In genomic region chr1:133397094-133397482, GRCm38 (mm10) we compare ENCODE assay signal across 11 mouse cellular contexts. TPM values are rescaled to one million over a fixed set of nuclear protein-coding genes. Genes with fewer than 3 reads are reported as not detected.
DNase-seq lines count a peak whose midpoint lies in the region; ATAC-seq and TF ChIP-seq lines count a peak whose summit lies in the region.
"Had no signal": no experiment of that assay in that cellular context is flagged by ENCODE, and none has a peak within 500 bp of the region (broad histone marks: within the 10 kb centered on the region; RNA-seq: fewer than 3 reads in every experiment).

No protein-coding gene starts in this region.

- no peaks in the 10 kb centered on the region for H3K9me3 ChIP-seq in kidney, embryonic 14.5 days (ENCODE audit: control insufficient read depth, low read length)
- H3K9me3 ChIP-seq in embryonic facial prominence, embryonic 12.5 days: no peaks in the 10 kb centered on the region
- H3K9me3 ChIP-seq in forebrain, postnatal 0 days (ENCODE audit: low read length): no peaks in the 10 kb centered on the region
- H3K9me3 ChIP-seq in midbrain, embryonic 14.5 days (ENCODE audit: control insufficient read depth, low read length): no peaks in the 10 kb centered on the region

- TF ChIP-seq CTCF in forebrain, postnatal 0 days (IDR thresholded peaks at IDR 0.05; ENCODE audit: low read depth): no peak

- H3K36me3 ChIP-seq in kidney, embryonic 14.5 days (ENCODE audit: control insufficient read depth, insufficient read depth, low read length): peaks cover 9% of the 10 kb centered on the region; the same call in 1 of the 2 replicates
- no peaks in the 10 kb centered on the region for H3K36me3 ChIP-seq in embryonic facial prominence, embryonic 12.5 days
- no peaks in the 10 kb centered on the region for H3K36me3 ChIP-seq in forebrain, postnatal 0 days (ENCODE audit: insufficient read depth)
- H3K36me3 ChIP-seq in midbrain, embryonic 14.5 days (ENCODE audit: control insufficient read depth, insufficient read depth, low read length): peaks cover 5% of the 10 kb centered on the region; the same call in 1 of the 2 replicates

- H3K4me3 ChIP-seq in kidney, embryonic 14.5 days (ENCODE audit: low read length): no peak overlapping the region
- H3K4me3 ChIP-seq in embryonic facial prominence, embryonic 12.5 days: no peak overlapping the region
- H3K4me3 ChIP-seq in forebrain, postnatal 0 days (ENCODE audit: low read depth, low read length): no peak overlapping the region
- no peak overlapping the region for H3K4me3 ChIP-seq in midbrain, embryonic 14.5 days (replicated peaks; ENCODE audit: low read depth, low read length)

- H3K4me1 ChIP-seq in kidney, embryonic 14.5 days (ENCODE audit: control insufficient read depth, insufficient read depth, low read length): peaks cover 19% of the 10 kb centered on the region
- peaks cover 11% of the 10 kb centered on the region; the same call in 1 of the 2 replicates for H3K4me1 ChIP-seq in embryonic facial prominence, embryonic 12.5 days
- peaks cover 9% of the 10 kb centered on the region; the same call in 1 of the 2 replicates for H3K4me1 ChIP-seq in forebrain, postnatal 0 days (ENCODE audit: insufficient read depth)
- H3K4me1 ChIP-seq in midbrain, embryonic 14.5 days (ENCODE audit: control insufficient read depth, insufficient read depth, low read length): peaks cover 20% of the 10 kb centered on the region

- DNase-seq in kidney, postnatal 4 days: no peak
- no peak for DNase-seq in forebrain, postnatal 0 days
- DNase-seq in midbrain, embryonic 14.5 days: peak; percentile 41
- no peak for DNase-seq in left cerebral cortex, adult 11 months (ENCODE audit: low spot score)
- no peak for DNase-seq in T-cell, adult 2 months (ENCODE audit: low spot score)
- DNase-seq: cerebellum, adult 9-11 months had no signal

- H3K4me2 ChIP-seq in kidney, embryonic 14.5 days (replicated peaks; ENCODE audit: low read depth, low read length): peak overlapping the region; percentile 24; the same call in 1 of the 2 replicates
- H3K4me2 ChIP-seq in embryonic facial prominence, embryonic 12.5 days (replicated peaks): peak overlapping the region; percentile 27; the same call in 1 of the 2 replicates
- no peak overlapping the region for H3K4me2 ChIP-seq in forebrain, postnatal 0 days (ENCODE audit: low read depth)
- H3K4me2 ChIP-seq in midbrain, embryonic 14.5 days (ENCODE audit: low read length): peak overlapping the region; percentile 45

- H3K9ac ChIP-seq in kidney, embryonic 14.5 days (ENCODE audit: low read depth, low read length): peak overlapping the region; percentile 40; the same call in 1 of the 2 replicates
- peak overlapping the region; percentile 39; the same call in 1 of the 2 replicates for H3K9ac ChIP-seq in embryonic facial prominence, embryonic 12.5 days
- peak overlapping the region; percentile 39; the same call in 1 of the 2 replicates for H3K9ac ChIP-seq in forebrain, postnatal 0 days
- peak overlapping the region; percentile 48 for H3K9ac ChIP-seq in midbrain, embryonic 14.5 days (replicated peaks; ENCODE audit: low read length)

- H3K27me3 ChIP-seq in kidney, embryonic 14.5 days (ENCODE audit: control insufficient read depth, insufficient read depth, low read length): no peaks in the 10 kb centered on the region
- H3K27me3 ChIP-seq in embryonic facial prominence, embryonic 12.5 days: no peaks in the 10 kb centered on the region
- H3K27me3 ChIP-seq in forebrain, postnatal 0 days (ENCODE audit: insufficient read depth, low read length): no peaks in the 10 kb centered on the region
- no peaks in the 10 kb centered on the region for H3K27me3 ChIP-seq in midbrain, embryonic 14.5 days (ENCODE audit: control insufficient read depth, insufficient read depth, low read length)

- peak; percentile 38 for ATAC-seq in kidney, embryonic 14.5 days (ENCODE audit: low FRiP score, low TSS enrichment)
- no peak for ATAC-seq in embryonic facial prominence, embryonic 12.5 days (ENCODE audit: insufficient number of reproducible peaks, insufficient read depth, low FRiP score, low TSS enrichment)
- ATAC-seq in forebrain, postnatal 0 days: no peak
- 0 out of 2 replicates have a peak, but pooled peaks have one; percentile 5 for ATAC-seq in midbrain, embryonic 14.5 days (ENCODE audit: low FRiP score, low TSS enrichment)
- ATAC-seq in megakaryocyte, adult 5-6 weeks (ENCODE audit: poor library complexity, severe bottlenecking): no peak

- peak overlapping the region; percentile 92 for H3K27ac ChIP-seq in kidney, embryonic 14.5 days (ENCODE audit: low read depth, low read length)
- peak overlapping the region; percentile 69 for H3K27ac ChIP-seq in embryonic facial prominence, embryonic 12.5 days
- peak overlapping the region; percentile 71; the same call in 1 of the 2 replicates for H3K27ac ChIP-seq in forebrain, postnatal 0 days (ENCODE audit: low read depth, low read length)
- peak overlapping the region; percentile 90 for H3K27ac ChIP-seq in midbrain, embryonic 14.5 days (replicated peaks; ENCODE audit: low read depth, low read length)

- 72% methylated on average over 5 of the region's 5 CpGs for WGBS in kidney, embryonic 14.5 days
- 71% methylated on average over 5 of the region's 5 CpGs for WGBS in embryonic facial prominence, embryonic 12.5 days
- WGBS in forebrain, postnatal 0 days: 58% methylated on average over 5 of the region's 5 CpGs
- 38% methylated on average over 5 of the region's 5 CpGs for WGBS in midbrain, embryonic 14.5 days

RNA-seq across cellular contexts. Expression of gene Sox13, which starts 27.1 kb away (rescaled TPM):
- 13.8 and 16.2 TPM in 2 replicates for polyA plus RNA-seq in kidney, embryonic 14.5 days (2014; fragmentation: Nextera tagmentation; extraction: Ambion mirVana)
- 9.4 and 9.7 TPM in 2 replicates for polyA plus RNA-seq in embryonic facial prominence, embryonic 12.5 days (2016; fragmentation: Nextera tagmentation; extraction: Ambion mirVana)
- 8.0 and 9.7 TPM in 2 replicates for total RNA-seq in forebrain, postnatal 0 days (2014; rRNA removed)
- polyA plus RNA-seq in forebrain, postnatal 0 days (2015; fragmentation: Nextera tagmentation; extraction: Ambion mirVana): 2.0 and 3.0 TPM in 2 replicates
- polyA plus RNA-seq in midbrain, embryonic 14.5 days (2014; fragmentation: Nextera tagmentation; extraction: Ambion mirVana): 5.9 and 9.7 TPM in 2 replicates
- 0.76 and 1.3 TPM in 2 replicates for total RNA-seq in megakaryocyte, adult 5-6 weeks (2015)
- 0.24 and 0.70 TPM in 2 replicates for total RNA-seq in megakaryocyte, adult 5-6 weeks (2017)

RNA-seq across cellular contexts. Expression of gene Etnk2, which starts 33.7 kb away (rescaled TPM):
- polyA plus RNA-seq in kidney, embryonic 14.5 days (2014; fragmentation: Nextera tagmentation; extraction: Ambion mirVana): 1.7 and 2.0 TPM in 2 replicates
- 3.0 and 3.4 TPM in 2 replicates for polyA plus RNA-seq in embryonic facial prominence, embryonic 12.5 days (2016; fragmentation: Nextera tagmentation; extraction: Ambion mirVana)
- 15.5 and 25.3 TPM in 2 replicates for total RNA-seq in forebrain, postnatal 0 days (2014; rRNA removed)
- 10.3 and 17.6 TPM in 2 replicates for polyA plus RNA-seq in forebrain, postnatal 0 days (2015; fragmentation: Nextera tagmentation; extraction: Ambion mirVana)
- 11.2 and 15.6 TPM in 2 replicates for polyA plus RNA-seq in midbrain, embryonic 14.5 days (2014; fragmentation: Nextera tagmentation; extraction: Ambion mirVana)
- total RNA-seq in megakaryocyte, adult 5-6 weeks (2015): not detected in 2 replicates
- total RNA-seq in megakaryocyte, adult 5-6 weeks (2017): not detected in 2 replicates

RNA-seq across cellular contexts. Expression of gene Ren1, which starts 46.8 kb away (rescaled TPM):
- polyA plus RNA-seq in kidney, embryonic 14.5 days (2014; fragmentation: Nextera tagmentation; extraction: Ambion mirVana): 50.2 and 92.1 TPM in 2 replicates
- polyA plus RNA-seq in embryonic facial prominence, embryonic 12.5 days (2016; fragmentation: Nextera tagmentation; extraction: Ambion mirVana): 0.19 TPM in 1 of 2 replicates, not detected in the other
- 0.14 and 0.15 TPM in 2 replicates for total RNA-seq in forebrain, postnatal 0 days (2014; rRNA removed)
- 0.12 and 0.88 TPM in 2 replicates for polyA plus RNA-seq in forebrain, postnatal 0 days (2015; fragmentation: Nextera tagmentation; extraction: Ambion mirVana)
- polyA plus RNA-seq in midbrain, embryonic 14.5 days (2014; fragmentation: Nextera tagmentation; extraction: Ambion mirVana): not detected in 2 replicates
- not detected in 2 replicates for total RNA-seq in megakaryocyte, adult 5-6 weeks (2015)
- total RNA-seq in megakaryocyte, adult 5-6 weeks (2017): not detected in 2 replicates
- total RNA-seq: layer of hippocampus, adult 8-10 months had no signal
- polyA plus RNA-seq: frontal cortex, adult 2 months had no signal

Comparison
In these comparisons a context has a peak if more than half of its experiments do, and no peak if none do; other contexts are left out.
1. ATAC-seq: peak in kidney, embryonic 14.5 days (single experiment) and midbrain, embryonic 14.5 days (single experiment); none in embryonic facial prominence, embryonic 12.5 days (single experiment), forebrain, postnatal 0 days (single experiment) and megakaryocyte, adult 5-6 weeks (single experiment).
2. RNA of gene Ren1, which starts 46.8 kb away (polyA plus RNA-seq): 50.2 to 92.1 TPM in kidney, embryonic 14.5 days; 0.19 TPM in embryonic facial prominence, embryonic 12.5 days, 0.12 to 0.88 TPM in forebrain, postnatal 0 days and not detected in midbrain, embryonic 14.5 days; every median in the first group is over 10 times any median in the second.
3. Peak in every context shown above with its lines, with median percentiles within 50 percentile points of each other: H3K27ac ChIP-seq and H3K9ac ChIP-seq.